Mouse (Mus musculus) intestine, embryonic 14.5 days (tissue): ENCODE measurements at regions not wholly inside any gene's neighbourhood (a gene's known extent, or its start where the extent isn't known, plus 50 kb on each side); places are given as distances from the start of the nearest gene placed in this dataset.

Experiments
- ATAC-seq: fragments of 200-750 bp; cut with Nextera tagmentation; replicated peaks from 2 replicates; pipeline ENCODE4 v1.8.0; 2017; ENCODE audit warnings: low read depth, moderate number of reproducible peaks, moderate TSS enrichment, moderate library complexity; ENCODE audit not compliant: low FRiP score, low TSS enrichment
- DNase-seq: peaks from one replicate; pipeline ENCODE4 v3.0.0-alpha.2; 2018; ENCODE audit warnings: low spot score
- H3K27ac ChIP-seq: fragments of 300-500 bp; sonication (generic); 2 replicates; pipeline ENCODE4 v1.5.1; 2014; ENCODE audit warnings: low read depth, mild to moderate bottlenecking, control low read depth
- H3K27me3 ChIP-seq: fragments of 300-500 bp; sonication (generic); replicated peaks from 2 replicates; pipeline ENCODE4 v1.6.1; 2014; ENCODE audit warnings: low read length, control low read depth; ENCODE audit not compliant: control insufficient read depth, insufficient read depth
- H3K36me3 ChIP-seq: fragments of 300-500 bp; sonication (generic); 2 replicates; pipeline ENCODE4 v1.6.1; 2014; ENCODE audit warnings: low read length, control low read depth; ENCODE audit not compliant: control insufficient read depth, insufficient read depth
- H3K4me1 ChIP-seq: fragments of 300-500 bp; sonication (generic); replicated peaks from 2 replicates; pipeline ENCODE4 v1.6.1; 2014; ENCODE audit warnings: low read length, control low read depth, mixed read lengths; ENCODE audit not compliant: control insufficient read depth, insufficient read depth
- H3K4me2 ChIP-seq: fragments of 300-500 bp; sonication (generic); 2 replicates; pipeline ENCODE4 v1.6.1; 2014; ENCODE audit warnings: low read length
- H3K4me3 ChIP-seq: fragments of 300-500 bp; sonication (generic); 2 replicates; pipeline ENCODE4 v1.5.1; 2014; ENCODE audit warnings: low read depth, low read length, control low read depth, mixed read lengths
- H3K9ac ChIP-seq: fragments of 300-500 bp; sonication (generic); 2 replicates; pipeline ENCODE4 v1.6.1; 2014; ENCODE audit warnings: mild to moderate bottlenecking, low read length
- H3K9me3 ChIP-seq: fragments of 300-500 bp; sonication (generic); 2 replicates; pipeline ENCODE4 v1.6.1; 2016; ENCODE audit warnings: low read length, control low read depth; ENCODE audit not compliant: control insufficient read depth
- WGBS: fragments of 180-500 bp; shearing (Covaris S2); extraction: QIAGEN DNeasy Blood & Tissue Kit; methylation state at CpG from one replicate; pipeline ENCODE4 v1.1.7; 2014; 5-methylcytosine and 5-hydroxymethylcytosine counted together

DNA sequence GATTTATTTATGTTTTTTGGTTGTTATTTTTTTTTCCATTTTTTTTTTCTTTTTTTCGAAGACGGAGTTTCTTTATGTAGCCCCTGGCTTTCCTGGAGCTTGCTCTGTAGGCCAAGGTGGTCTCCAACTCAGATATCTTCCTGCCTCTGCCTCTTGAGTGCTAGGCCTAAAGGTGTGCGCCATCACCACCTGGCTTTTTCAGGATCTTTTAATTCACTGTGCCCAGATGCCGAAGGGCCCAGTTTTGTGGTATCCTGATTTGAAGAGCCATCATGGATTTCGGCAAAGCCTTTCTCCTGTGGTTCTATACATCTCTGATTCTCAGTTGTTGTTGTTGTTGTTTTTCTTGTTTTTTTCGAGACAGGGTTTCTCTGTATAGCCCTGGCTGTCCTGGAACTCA is 72.3 kb upstream of the Nek6 start:
- no peak for ATAC-seq
- Histone ChIP-seq H3K4me2 (no peak overlapping the region), H3K27ac (no peak overlapping the region), H3K27me3 (no peaks in the 10 kb centered on the region), H3K9me3 (no peaks in the 10 kb centered on the region), H3K4me1 (no peaks in the 10 kb centered on the region), H3K4me3 (no peak overlapping the region), H3K36me3 (no peaks in the 10 kb centered on the region), H3K9ac (no peak overlapping the region)
- no peak for DNase-seq
- 92% methylated on average over 6 of the region's 6 CpGs for WGBS

DNA sequence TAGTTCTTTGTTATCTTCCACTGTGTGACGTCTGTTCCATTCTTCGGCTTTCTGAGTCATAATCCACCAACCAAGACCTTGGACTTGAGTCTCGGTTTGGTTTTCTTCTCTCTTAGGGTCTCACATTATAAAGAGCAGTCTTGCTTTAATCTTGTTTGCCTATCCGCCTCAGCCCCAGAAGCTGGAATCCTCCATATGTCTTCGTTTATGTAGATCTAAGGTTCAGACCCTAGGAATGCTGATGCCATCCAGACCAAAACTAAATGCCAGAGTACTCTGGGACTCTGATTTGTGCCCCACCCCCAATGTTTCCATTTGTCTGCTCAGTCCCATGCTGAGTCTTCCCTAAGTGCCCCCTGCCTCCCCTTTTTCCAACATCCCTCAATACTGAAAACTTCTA is 71.5 kb upstream of the Nek6 start:
- H3K9me3 ChIP-seq = no peaks in the 10 kb centered on the region
- no peaks in the 10 kb centered on the region for H3K36me3 ChIP-seq
- H3K4me2 ChIP-seq = no peak overlapping the region
- ATAC-seq = no peak
- no peak for DNase-seq
- H3K9ac ChIP-seq = no peak overlapping the region
- H3K4me1 ChIP-seq = no peaks in the 10 kb centered on the region
- H3K4me3 ChIP-seq = no peak overlapping the region
- H3K27me3 ChIP-seq = no peaks in the 10 kb centered on the region
- no peak overlapping the region for H3K27ac ChIP-seq
- WGBS = 71% methylated on average over 5 of the region's 5 CpGs

DNA sequence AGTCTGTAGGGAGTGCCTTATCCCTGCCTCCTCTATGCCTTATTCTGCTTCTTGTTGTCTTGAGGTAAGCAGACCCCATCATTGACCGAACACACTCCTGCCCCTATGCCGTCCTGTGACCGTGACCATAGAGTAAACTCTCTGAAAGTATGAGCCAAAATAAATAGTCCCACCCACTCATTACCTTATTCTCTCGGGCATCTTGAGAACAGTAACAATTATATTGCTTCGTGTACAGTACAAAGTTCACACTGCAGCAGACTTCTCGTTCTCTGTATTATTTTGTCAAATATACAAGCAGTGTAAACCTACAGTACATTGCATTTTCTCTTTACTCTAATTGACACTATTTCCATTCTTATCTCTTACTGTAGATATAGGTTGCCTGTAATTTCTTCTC is 62.4 kb upstream of the Nek6 start:
- no peak overlapping the region for H3K27ac ChIP-seq
- no peak for ATAC-seq
- WGBS = 68% methylated on average over 6 of the region's 6 CpGs
- no peaks in the 10 kb centered on the region for H3K36me3 ChIP-seq
- no peak overlapping the region for H3K9ac ChIP-seq
- H3K4me2 ChIP-seq = no peak overlapping the region
- no peak for DNase-seq
- no peak overlapping the region for H3K4me3 ChIP-seq
- no peaks in the 10 kb centered on the region for H3K4me1 ChIP-seq
- H3K27me3 ChIP-seq = no peaks in the 10 kb centered on the region
- H3K9me3 ChIP-seq = no peaks in the 10 kb centered on the region

DNA sequence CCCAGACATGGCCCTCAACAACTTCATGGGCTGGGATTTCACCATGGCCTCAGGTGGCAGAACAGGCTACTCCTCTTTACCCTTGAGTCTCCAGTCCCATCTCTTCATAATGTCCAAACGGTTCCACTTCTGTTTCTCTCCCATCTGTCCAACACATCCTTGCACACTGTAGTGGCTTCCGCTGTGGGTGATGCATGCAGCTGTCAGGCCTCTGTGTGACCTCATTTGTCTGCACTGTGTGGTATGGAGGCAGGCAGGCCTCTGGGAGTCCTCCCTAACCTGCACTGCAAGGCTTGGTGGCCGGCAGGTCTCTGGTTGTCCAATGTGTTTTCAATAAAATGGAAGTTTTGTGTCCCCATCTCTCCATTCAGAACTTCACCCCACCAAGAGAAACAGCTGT is 54.9 kb upstream of the Nek6 start:
- H3K4me3 ChIP-seq = no peak overlapping the region
- H3K9ac ChIP-seq = no peak overlapping the region
- WGBS = 78% methylated on average over 3 of the region's 3 CpGs
- ATAC-seq (no peak), DNase-seq (no peak)
- no peak overlapping the region for H3K27ac ChIP-seq
- H3K36me3 ChIP-seq = no peaks in the 10 kb centered on the region
- no peaks in the 10 kb centered on the region for H3K27me3 ChIP-seq
- no peaks in the 10 kb centered on the region for H3K9me3 ChIP-seq
- 0 out of 2 replicates have a peak, but pooled peaks cover 5% of the 10 kb centered on the region for H3K4me1 ChIP-seq
- no peak overlapping the region for H3K4me2 ChIP-seq

DNA sequence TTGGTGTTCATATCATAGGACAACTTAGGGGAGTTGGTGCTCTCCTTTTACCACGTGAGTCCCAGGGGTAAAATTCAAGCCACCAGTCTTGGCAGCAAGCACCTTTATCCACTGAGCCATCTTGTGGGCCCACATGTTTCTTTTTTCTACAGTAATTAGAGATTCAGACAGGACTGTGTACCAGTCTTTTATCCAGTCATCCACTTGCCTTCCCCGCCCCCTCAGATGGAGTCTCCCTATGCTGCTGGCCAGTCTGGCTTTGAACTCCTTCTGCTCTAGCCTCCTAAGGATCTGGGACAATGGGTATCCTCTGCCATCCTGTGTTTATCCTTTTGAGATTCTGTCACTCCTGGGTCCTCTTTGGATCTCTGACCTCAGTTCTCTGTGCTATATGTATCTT is 51.1 kb upstream of the Nek6 start:
- 82% methylated on average over 2 of the region's 2 CpGs for WGBS
- DNase-seq (no peak), ATAC-seq (no peak)
- no peak overlapping the region for H3K4me3 ChIP-seq
- H3K4me1 ChIP-seq = 0 out of 2 replicates have a peak, but pooled peaks cover 5% of the 10 kb centered on the region
- H3K9ac ChIP-seq = no peak overlapping the region
- no peaks in the 10 kb centered on the region for H3K36me3 ChIP-seq
- H3K9me3 ChIP-seq = no peaks in the 10 kb centered on the region
- no peak overlapping the region for H3K4me2 ChIP-seq
- H3K27ac ChIP-seq = no peak overlapping the region
- no peaks in the 10 kb centered on the region for H3K27me3 ChIP-seq

DNA sequence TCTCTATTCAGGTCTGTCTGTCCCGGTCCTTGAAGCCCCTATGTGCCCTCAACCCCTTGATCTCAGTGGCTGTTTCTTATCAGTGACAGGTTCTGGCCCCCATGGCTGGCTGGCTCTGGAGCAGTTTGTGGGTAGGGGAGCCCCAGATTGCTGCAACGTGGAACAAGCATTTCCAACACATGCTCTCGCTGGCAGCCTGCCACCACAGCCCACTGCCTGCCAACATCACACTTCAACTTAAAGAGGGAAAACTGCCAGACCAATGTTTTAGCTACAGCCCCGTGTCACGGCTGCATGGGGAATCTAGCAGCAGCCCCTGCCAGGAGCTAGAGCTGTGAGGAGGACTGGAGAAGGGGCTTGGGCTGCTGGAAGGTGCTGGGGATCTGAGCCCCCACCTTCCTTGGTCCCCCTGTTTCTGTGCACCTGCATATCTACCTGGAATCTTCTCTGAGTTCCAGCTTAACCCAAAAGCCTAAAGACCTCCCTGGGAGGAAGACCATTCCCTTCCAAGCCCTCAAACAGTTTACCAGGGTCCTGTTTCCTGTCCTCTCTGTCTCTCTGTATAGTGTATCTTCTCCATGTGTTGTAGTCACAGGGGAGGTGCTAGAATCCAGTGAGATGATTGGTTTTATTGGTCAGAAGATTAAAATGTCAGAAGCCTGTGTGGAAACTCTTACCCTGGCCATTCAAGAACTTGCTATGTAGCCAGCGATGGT is 50.5 kb upstream of the Nek6 start:
- Histone ChIP-seq H3K27ac (no peak overlapping the region), H3K9me3 (no peaks in the 10 kb centered on the region), H3K4me3 (no peak overlapping the region), H3K4me2 (no peak overlapping the region), H3K4me1 (0 out of 2 replicates have a peak, but pooled peaks cover 5% of the 10 kb centered on the region), H3K9ac (no peak overlapping the region), H3K27me3 (no peaks in the 10 kb centered on the region), H3K36me3 (no peaks in the 10 kb centered on the region)
- WGBS = 49% methylated on average over 6 of the region's 6 CpGs
- DNase-seq (no peak), ATAC-seq (no peak)
